Comparison of ENCODE assay signal across 8 mouse cellular contexts in the genomic region with DNA sequence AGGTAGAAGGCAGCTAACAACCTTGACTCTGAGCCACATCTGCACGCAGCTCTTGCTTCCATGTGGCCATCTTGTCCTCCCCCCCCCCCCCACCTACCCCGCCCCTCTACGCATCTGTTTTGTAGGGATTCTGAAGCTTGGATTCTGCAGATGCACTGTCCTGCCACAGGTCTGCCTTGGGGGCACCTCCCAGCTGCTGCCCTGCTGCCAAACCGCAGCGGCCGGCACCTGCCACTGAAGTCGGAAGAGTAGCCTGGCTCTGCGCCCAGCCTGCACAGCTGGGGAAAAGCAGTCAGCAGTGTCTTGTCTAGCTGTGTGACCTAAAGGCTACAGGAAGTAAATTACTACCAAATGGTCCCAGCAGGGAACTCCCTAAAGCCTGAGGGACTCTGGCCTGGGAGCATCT.
DNase-seq lines count a peak whose midpoint lies in the region; ATAC-seq and TF ChIP-seq lines count a peak whose summit lies in the region.

No protein-coding gene starts in this region.

- DNase-seq in lung, embryonic 14.5 days, result peak; percentile 94
- DNase-seq in lung, postnatal 25 days (ENCODE audit: low spot score), result no peak
- peak; percentile 46 for DNase-seq in brain, embryonic 14.5 days (ENCODE audit: low read depth)
- peak; percentile 52 for DNase-seq in lung, postnatal 14 days
- DNase-seq in right cerebral cortex, adult 18-20 months, result no peak
- DNase-seq in cerebellum, adult 8-10 months, result no peak

- H3K9ac ChIP-seq in lung, embryonic 14.5 days, result no peak overlapping the region
- H3K9ac ChIP-seq in intestine, embryonic 16.5 days (ENCODE audit: low read depth, low read length), result no peak overlapping the region
- no peak overlapping the region for H3K9ac ChIP-seq in forebrain, embryonic 12.5 days

- no peak overlapping the region for H3K27ac ChIP-seq in lung, embryonic 14.5 days (ENCODE audit: low read depth)
- H3K27ac ChIP-seq in intestine, embryonic 16.5 days (ENCODE audit: low read length), result no peak overlapping the region
- no peak overlapping the region for H3K27ac ChIP-seq in forebrain, embryonic 12.5 days

- 0 out of 2 replicates have a peak, but pooled peaks have one; percentile 7 for TF ChIP-seq CTCF in lung, embryonic 14.5 days (IDR thresholded peaks at IDR 0.05; ENCODE audit: low read depth)
- TF ChIP-seq CTCF in brain, embryonic 14.5 days (IDR thresholded peaks at IDR 0.05; ENCODE audit: borderline replicate concordance, extremely low read depth, insufficient read depth, insufficient read length), result no peak

- 34% methylated on average over 8 of the region's 8 CpGs for WGBS in lung, embryonic 14.5 days
- WGBS in intestine, embryonic 16.5 days, result 42% methylated on average over 8 of the region's 8 CpGs
- 87% methylated on average over 7 of the region's 8 CpGs for whole genome bisulfite sequencing in forebrain, embryonic 12.5 days

- H3K4me2 ChIP-seq in lung, embryonic 14.5 days, result no peak overlapping the region
- H3K4me2 ChIP-seq in intestine, embryonic 16.5 days (ENCODE audit: low read depth, low read length), result no peak overlapping the region
- no peak overlapping the region for H3K4me2 ChIP-seq in forebrain, embryonic 12.5 days

- no peaks in the 10 kb centered on the region; the same call in 1 of the 2 replicates for H3K4me1 ChIP-seq in lung, embryonic 14.5 days (ENCODE audit: insufficient read depth)
- H3K4me1 ChIP-seq in intestine, embryonic 16.5 days (ENCODE audit: control insufficient read depth, insufficient read depth, low read length), result no peaks in the 10 kb centered on the region
- 0 out of 2 replicates have a peak, but pooled peaks cover 3% of the 10 kb centered on the region for H3K4me1 ChIP-seq in forebrain, embryonic 12.5 days

- ATAC-seq in lung, embryonic 14.5 days (ENCODE audit: insufficient read depth), result peak; percentile 86
- ATAC-seq in intestine, embryonic 16.5 days, result peak; percentile 44; the same call in 1 of the 2 replicates
- no peak for ATAC-seq in forebrain, embryonic 12.5 days (ENCODE audit: low FRiP score)

- no peaks in the 10 kb centered on the region for H3K36me3 ChIP-seq in lung, embryonic 14.5 days (ENCODE audit: insufficient read depth)
- H3K36me3 ChIP-seq in intestine, embryonic 16.5 days (ENCODE audit: control insufficient read depth, insufficient read depth, low read length), result no peaks in the 10 kb centered on the region
- H3K36me3 ChIP-seq in forebrain, embryonic 12.5 days (replicated peaks), result no peaks in the 10 kb centered on the region

- H3K4me3 ChIP-seq in lung, embryonic 14.5 days (ENCODE audit: low read depth, low read length), result no peak overlapping the region
- no peak overlapping the region for H3K4me3 ChIP-seq in intestine, embryonic 16.5 days (ENCODE audit: low read length)
- H3K4me3 ChIP-seq in forebrain, embryonic 12.5 days (replicated peaks), result no peak overlapping the region

- H3K9me3 ChIP-seq in lung, embryonic 14.5 days (ENCODE audit: low read depth, low read length), result no peaks in the 10 kb centered on the region
- H3K9me3 ChIP-seq in intestine, embryonic 16.5 days (ENCODE audit: control insufficient read depth, low read length), result no peaks in the 10 kb centered on the region
- no peaks in the 10 kb centered on the region for H3K9me3 ChIP-seq in forebrain, embryonic 12.5 days

- H3K27me3 ChIP-seq in lung, embryonic 14.5 days (ENCODE audit: insufficient read depth, low read length), result no peaks in the 10 kb centered on the region
- no peaks in the 10 kb centered on the region for H3K27me3 ChIP-seq in intestine, embryonic 16.5 days (replicated peaks; ENCODE audit: control insufficient read depth, insufficient read depth, low read length)
- H3K27me3 ChIP-seq in forebrain, embryonic 12.5 days, result no peaks in the 10 kb centered on the region

- no peak for TF ChIP-seq POLR2A in brain, embryonic 14.5 days (IDR thresholded peaks at IDR 0.05; ENCODE audit: borderline replicate concordance, extremely low read depth, insufficient read depth, insufficient read length, poor library complexity, severe bottlenecking)

Comparison
In these comparisons a context has a peak if more than half of its experiments do, and no peak if none do; other contexts are left out.
1. DNase-seq: peak in lung, embryonic 14.5 days (single experiment), brain, embryonic 14.5 days (single experiment) and lung, postnatal 14 days (single experiment); none in lung, postnatal 25 days (single experiment), right cerebral cortex, adult 18-20 months (single experiment) and cerebellum, adult 8-10 months (single experiment).